Mouse (Mus musculus) lung, embryonic 14.5 days (tissue): ENCODE data around the gene Tceanc2. TPM values are rescaled to one million over a fixed set of nuclear protein-coding genes. Genes with fewer than 3 reads are reported as not detected.

Experiments used
- ATAC-seq: fragments of 200-750 bp; cut with Nextera tagmentation; 2 replicates; pipeline ENCODE4 v1.8.0; 2017; ENCODE audit warnings: mild to moderate bottlenecking, moderate TSS enrichment, moderate library complexity; ENCODE audit not compliant: insufficient read depth
- DNase-seq: peaks from one replicate; pipeline ENCODE4 v3.0.0-alpha.2; 2015
- H3K27ac ChIP-seq: fragments of 300-500 bp; sonication (generic); 2 replicates; pipeline ENCODE4 v1.5.1; 2014; ENCODE audit warnings: low read depth, mild to moderate bottlenecking, moderate library complexity
- H3K27me3 ChIP-seq: fragments of 300-500 bp; sonication (generic); 2 replicates; pipeline ENCODE4 v1.6.1; 2014; ENCODE audit warnings: low read length, control low read depth; ENCODE audit not compliant: insufficient read depth
- H3K36me3 ChIP-seq: fragments of 300-500 bp; sonication (generic); 2 replicates; pipeline ENCODE4 v1.6.1; 2014; ENCODE audit warnings: control low read depth; ENCODE audit not compliant: insufficient read depth
- H3K4me1 ChIP-seq: fragments of 300-500 bp; sonication (generic); 2 replicates; pipeline ENCODE4 v1.6.1; 2014; ENCODE audit warnings: antibody characterized with exemption, control low read depth; ENCODE audit not compliant: insufficient read depth
- H3K4me2 ChIP-seq: fragments of 300-500 bp; sonication (generic); 2 replicates; pipeline ENCODE4 v1.6.1; 2014; ENCODE audit warnings: mild to moderate bottlenecking
- H3K4me3 ChIP-seq: fragments of 300-500 bp; sonication (generic); 2 replicates; pipeline ENCODE4 v1.5.1; 2014; ENCODE audit warnings: low read depth, low read length
- H3K9ac ChIP-seq: fragments of 300-500 bp; sonication (generic); 2 replicates; pipeline ENCODE4 v1.6.1; 2014
- H3K9me3 ChIP-seq: fragments of 300-500 bp; sonication (generic); 2 replicates; pipeline ENCODE4 v1.6.1; 2016; ENCODE audit warnings: low read depth, low read length, control low read depth
- CTCF ChIP-seq: IDR thresholded peaks from 2 replicates; pipeline ENCODE4 v1.5.1; 2016; ENCODE audit warnings: antibody characterized with exemption, low read depth
- whole genome bisulfite sequencing: fragments of 180-500 bp; shearing (Covaris S2); extraction: QIAGEN DNeasy Blood & Tissue Kit; methylation state at CpG from one replicate; pipeline ENCODE4 v1.1.7; 2014; 5-methylcytosine and 5-hydroxymethylcytosine counted together
- polyA plus RNA-seq: library from polyadenylated mRNA; unstranded; fragments of >200 nt; fragmentation: Nextera tagmentation; extraction: Ambion mirVana; gene quantifications from 2 replicates; pipeline ENCODE4 v1.2.1, GENCODE M21; 2014

The Tceanc2 gene
- polyA plus RNA-seq, 1 experiment from 2014 or later = 28.3 TPM

DNA sequence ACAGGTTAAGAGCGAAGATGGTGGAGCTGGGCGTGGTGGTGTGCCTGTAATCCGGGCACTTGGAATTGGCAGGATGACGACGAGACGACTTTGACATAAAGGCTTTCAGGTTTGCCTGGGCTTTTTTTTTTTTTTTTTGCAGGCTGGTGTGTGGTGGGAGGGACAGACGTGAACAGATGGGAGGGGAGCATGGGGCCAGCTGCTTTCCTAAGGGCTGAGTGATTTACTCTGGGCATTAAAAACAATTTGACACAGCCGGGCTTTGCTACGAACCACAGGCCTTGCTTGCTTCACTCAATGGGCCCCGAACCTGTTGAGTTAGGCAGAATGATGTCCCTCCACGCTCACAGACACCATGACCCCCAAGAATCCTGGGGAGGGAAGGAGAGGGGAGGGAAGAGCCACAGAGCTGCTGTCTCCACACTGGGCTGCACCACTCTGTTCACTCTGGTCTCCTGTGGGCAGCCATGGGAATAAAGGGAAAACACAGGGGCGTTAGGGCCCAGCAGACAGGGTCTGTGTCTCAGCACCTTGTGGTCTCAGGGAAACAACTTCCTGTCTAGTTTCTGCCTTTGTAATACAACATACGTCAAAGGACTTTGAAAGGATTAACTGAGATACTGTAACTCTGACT is 51.9 kb downstream of the Tceanc2 start:
- no peak overlapping the region for H3K4me3 ChIP-seq
- 0 out of 2 replicates have a peak, but pooled peaks cover 3% of the 10 kb centered on the region for H3K4me1 ChIP-seq
- H3K9ac ChIP-seq = no peak overlapping the region
- no peaks in the 10 kb centered on the region for H3K9me3 ChIP-seq
- ATAC-seq (no peak; the same call in 1 of the 2 replicates), DNase-seq (no peak)
- 56% methylated on average over 13 of the region's 13 CpGs for WGBS
- no peak overlapping the region for H3K27ac ChIP-seq
- H3K36me3 ChIP-seq = no peaks in the 10 kb centered on the region
- no peak for TF ChIP-seq CTCF
- H3K27me3 ChIP-seq = no peaks in the 10 kb centered on the region
- no peak overlapping the region for H3K4me2 ChIP-seq

DNA sequence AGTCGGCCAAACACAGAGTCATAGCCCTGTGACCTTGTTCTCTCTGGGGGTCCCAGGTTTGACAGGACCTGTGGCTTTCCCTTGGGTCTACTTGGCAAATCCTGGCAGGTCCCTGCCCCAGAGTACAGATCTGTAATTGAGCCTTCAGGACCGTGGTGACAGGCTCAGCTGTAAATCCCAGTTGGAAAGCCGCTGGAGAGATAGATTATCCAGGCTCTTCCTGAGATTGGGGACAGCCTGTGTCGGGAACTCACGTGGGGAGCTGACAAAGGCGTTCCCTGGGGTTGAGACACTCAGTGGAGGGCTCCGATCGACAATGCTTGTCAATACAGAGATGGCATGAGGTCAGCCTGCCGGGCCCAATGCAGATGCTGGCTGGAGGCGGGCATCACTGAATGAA is 52.5 kb downstream of the Tceanc2 start:
- ATAC-seq (no peak), DNase-seq (no peak)
- Histone ChIP-seq H3K4me1 (0 out of 2 replicates have a peak, but pooled peaks cover 3% of the 10 kb centered on the region), H3K4me3 (no peak overlapping the region), H3K27ac (no peak overlapping the region), H3K9ac (no peak overlapping the region), H3K27me3 (no peaks in the 10 kb centered on the region), H3K36me3 (no peaks in the 10 kb centered on the region), H3K9me3 (no peaks in the 10 kb centered on the region), H3K4me2 (no peak overlapping the region)
- WGBS = 60% methylated on average over 10 of the region's 10 CpGs
- no peak for TF ChIP-seq CTCF

DNA sequence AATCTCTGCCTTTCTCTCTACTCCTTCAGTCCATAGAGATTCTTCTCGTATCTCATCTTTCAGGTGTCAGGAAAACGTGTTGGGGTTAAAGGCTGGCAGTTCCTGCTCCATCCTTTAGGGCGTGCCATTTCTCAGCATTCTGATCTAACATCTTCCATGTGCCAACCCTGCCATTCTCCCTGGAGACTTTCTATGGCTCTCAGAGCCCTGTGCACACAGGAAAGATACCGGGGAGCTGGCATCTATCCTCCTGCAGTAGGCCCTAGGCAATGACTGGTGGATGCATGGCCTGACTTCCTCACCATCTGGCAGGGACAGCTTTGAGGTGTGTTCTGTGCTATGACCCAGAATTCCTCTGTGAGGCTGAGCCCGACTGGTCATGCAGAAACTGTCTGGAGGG is 53.8 kb downstream of the Tceanc2 start:
- TF ChIP-seq CTCF = peak; percentile 28; the same call in 1 of the 2 replicates
- Histone ChIP-seq H3K9ac (no peak overlapping the region), H3K4me3 (no peak overlapping the region), H3K27ac (no peak overlapping the region), H3K4me1 (0 out of 2 replicates have a peak, but pooled peaks cover 3% of the 10 kb centered on the region), H3K36me3 (no peaks in the 10 kb centered on the region), H3K4me2 (no peak overlapping the region), H3K27me3 (no peaks in the 10 kb centered on the region), H3K9me3 (no peaks in the 10 kb centered on the region)
- DNase-seq = no peak
- 49% methylated on average over 5 of the region's 5 CpGs for WGBS
- ATAC-seq = no peak

DNA sequence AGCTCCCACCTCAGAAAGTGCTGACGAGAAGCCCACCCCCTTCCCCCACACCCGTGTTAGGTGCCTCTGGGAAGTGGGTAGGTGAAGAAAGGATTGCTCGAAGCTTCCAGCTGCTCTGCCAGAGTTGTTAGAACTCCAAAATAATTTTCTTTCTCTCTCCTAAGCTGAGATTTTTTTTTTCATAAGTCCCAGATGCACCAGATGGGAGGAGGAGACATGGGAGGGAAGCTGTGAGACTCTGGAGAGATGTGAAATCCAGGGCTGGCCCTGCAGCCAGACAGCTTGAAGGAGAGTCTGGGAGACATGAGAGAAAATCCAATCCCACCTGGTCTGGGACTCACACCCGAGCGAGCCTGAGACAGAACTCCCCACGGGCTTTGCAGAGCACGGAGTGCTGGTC is 54.5 kb downstream of the Tceanc2 start:
- 55% methylated on average over 7 of the region's 7 CpGs for WGBS
- H3K9ac ChIP-seq = no peak overlapping the region

DNA sequence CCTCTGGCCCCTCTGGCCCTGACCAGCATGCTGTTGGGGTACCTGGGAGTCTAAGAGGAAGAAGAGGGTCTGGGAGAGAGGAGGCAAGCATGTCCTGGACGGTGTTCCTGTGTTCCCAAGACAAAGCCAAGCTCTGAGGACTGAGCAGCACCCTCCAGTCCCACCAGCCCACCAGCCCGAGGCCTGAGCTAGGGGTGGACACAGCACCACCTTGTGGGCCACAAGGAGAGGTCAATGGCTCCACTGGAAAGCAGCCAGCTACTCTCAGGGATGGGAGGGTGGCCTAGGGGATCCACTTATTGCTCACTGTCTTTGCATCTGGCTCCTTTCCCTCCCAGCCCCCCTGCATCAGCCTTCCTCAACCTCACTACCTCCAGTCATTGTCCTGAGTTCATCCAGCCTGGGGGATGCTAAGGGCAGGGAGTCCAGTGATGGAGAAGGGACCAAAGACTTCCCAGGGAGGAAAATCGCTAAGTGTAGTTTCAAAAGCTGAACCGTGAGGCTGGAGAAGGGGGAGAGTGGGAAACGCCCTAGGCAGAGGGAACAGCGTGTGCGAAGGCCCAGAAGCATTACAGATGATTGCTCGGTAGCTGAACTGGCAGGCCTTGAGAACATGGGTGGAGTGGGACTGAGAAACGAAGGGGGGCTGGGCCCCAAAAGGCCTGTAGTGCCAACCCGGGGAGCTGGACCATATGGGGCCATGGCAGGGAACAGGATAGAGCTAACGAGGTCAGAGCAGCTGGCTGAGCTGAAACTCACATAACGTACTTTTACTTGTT is 57.6 kb downstream of the Tceanc2 start:
- Histone ChIP-seq H3K9ac (no peak overlapping the region), H3K4me2 (no peak overlapping the region), H3K4me1 (peaks cover 2% of the 10 kb centered on the region; the same call in 1 of the 2 replicates), H3K27ac (no peak overlapping the region), H3K4me3 (no peak overlapping the region), H3K9me3 (no peaks in the 10 kb centered on the region), H3K27me3 (no peaks in the 10 kb centered on the region), H3K36me3 (no peaks in the 10 kb centered on the region)
- peak; percentile 69 for TF ChIP-seq CTCF
- DNase-seq (peak; percentile 73), ATAC-seq (no peak)
- WGBS = 57% methylated on average over 12 of the region's 12 CpGs

More for the DNA sequence above, 54.5 kb downstream of the Tceanc2 start:
- Histone ChIP-seq H3K4me2 (no peak overlapping the region), H3K27me3 (no peaks in the 10 kb centered on the region), H3K4me1 (no peaks in the 10 kb centered on the region), H3K27ac (no peak overlapping the region), H3K36me3 (no peaks in the 10 kb centered on the region), H3K4me3 (no peak overlapping the region), H3K9me3 (no peaks in the 10 kb centered on the region)
- no peak for TF ChIP-seq CTCF
- ATAC-seq = no peak
- DNase-seq = no peak

DNA sequence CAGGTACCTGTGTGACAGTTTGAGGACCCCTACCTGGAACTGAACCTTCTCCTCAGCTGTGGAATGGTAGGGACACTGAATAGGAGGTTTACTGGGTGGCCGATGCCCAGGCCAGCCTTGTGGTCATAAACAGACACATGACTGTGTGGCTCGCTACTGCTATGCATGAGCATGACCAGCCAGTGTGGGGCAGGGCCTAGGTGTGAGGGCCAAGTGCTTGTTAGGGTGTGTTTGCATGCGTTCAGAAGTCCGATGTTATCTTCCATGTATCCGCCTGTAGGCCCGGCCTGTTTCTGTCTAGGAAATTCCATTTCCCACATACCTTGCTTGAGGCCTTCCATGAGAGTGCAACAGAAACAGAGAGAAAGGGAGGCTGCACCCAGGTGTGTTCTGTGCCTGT is 58.2 kb downstream of the Tceanc2 start:
- no peaks in the 10 kb centered on the region for H3K27me3 ChIP-seq
- H3K4me2 ChIP-seq = no peak overlapping the region
- H3K4me3 ChIP-seq = no peak overlapping the region
- no peak for DNase-seq
- 84% methylated on average over 6 of the region's 6 CpGs for WGBS
- H3K4me1 ChIP-seq = peaks cover 2% of the 10 kb centered on the region; the same call in 1 of the 2 replicates
- no peak overlapping the region for H3K27ac ChIP-seq
- H3K9me3 ChIP-seq = no peaks in the 10 kb centered on the region
- TF ChIP-seq CTCF = no peak
- ATAC-seq = no peak
- no peaks in the 10 kb centered on the region for H3K36me3 ChIP-seq
- no peak overlapping the region for H3K9ac ChIP-seq

DNA sequence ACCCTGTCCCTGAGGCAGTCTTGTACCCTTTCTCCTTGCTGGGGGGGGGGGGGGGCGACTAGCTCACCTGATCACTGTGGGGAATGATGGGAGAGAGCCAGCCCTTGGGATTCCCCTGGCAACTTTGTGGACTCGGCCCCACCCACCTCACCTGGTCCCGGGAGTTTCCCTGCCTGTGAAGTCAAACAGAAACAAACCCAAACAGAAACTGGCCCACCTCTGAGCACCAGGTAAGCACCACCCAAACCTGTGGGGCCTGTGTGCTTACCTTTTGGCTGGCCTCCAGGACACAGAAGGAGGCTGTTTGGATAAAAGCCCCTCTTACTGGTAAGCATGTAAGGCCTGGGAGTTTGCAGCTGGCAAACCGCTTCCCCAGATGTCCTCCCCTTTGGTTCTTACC is 59.9 kb downstream of the Tceanc2 start:
- TF ChIP-seq CTCF = no peak
- ATAC-seq (peak; percentile 50; the same call in 1 of the 2 replicates), DNase-seq (peak; percentile 59)
- H3K36me3 ChIP-seq = no peaks in the 10 kb centered on the region
- no peaks in the 10 kb centered on the region for H3K27me3 ChIP-seq
- WGBS = 42% methylated on average over 4 of the region's 4 CpGs
- no peak overlapping the region for H3K4me2 ChIP-seq
- H3K4me1 ChIP-seq = peaks cover 2% of the 10 kb centered on the region; the same call in 1 of the 2 replicates
- H3K4me3 ChIP-seq = no peak overlapping the region
- no peak overlapping the region for H3K9ac ChIP-seq
- no peaks in the 10 kb centered on the region for H3K9me3 ChIP-seq
- H3K27ac ChIP-seq = no peak overlapping the region
